Mouse (Mus musculus) adrenal gland, postnatal 36 days (tissue): ENCODE data around the gene Hspa14. TPM values are rescaled to one million over a fixed set of nuclear protein-coding genes. Genes with fewer than 3 reads are reported as not detected.

Experiments used
- total RNA-seq, 2 experiments: library from RNA; stranded (reverse); gene quantifications; 2 replicates each; pipeline ENCODE4 v1.2.3; 2021

Gene Hspa14
- total RNA-seq, 2 experiments from 2014 or later = 35.4 to 43.6 TPM

Other genes starting within 250 kb of the Hspa14 start
- 10 to 100 TPM; 42.4 to 80.1 TPM for gene Nmt2, start 228.6 kb downstream of the Hspa14 start, total RNA-seq
- 10 to 100 TPM; 13.3 to 16.9 TPM for gene Rpp38, start 180.2 kb downstream of the Hspa14 start, total RNA-seq
- gene Acbd7, start 176.6 kb downstream of the Hspa14 start, total RNA-seq = not detected
- gene Olah, start 115.6 kb downstream of the Hspa14 start, total RNA-seq = under 1 TPM in 1 of 2 experiments, not detected in 1; 0.30 TPM
- gene Meig1, start 90.2 kb downstream of the Hspa14 start, total RNA-seq = under 1 TPM in 1 of 2 experiments, not detected in 1; 0.56 TPM
- gene Dclre1c, start 88.7 kb downstream of the Hspa14 start, total RNA-seq = 1 to 10 TPM; 7.0 to 9.1 TPM
- 1 to 10 TPM; 1.8 to 2.5 TPM for gene Suv39h2, start 37.8 kb downstream of the Hspa14 start, total RNA-seq
- 1 to 10 TPM; 2.3 to 2.8 TPM for gene Gm45902, start within 50 bp of the Hspa14 start, total RNA-seq
- gene Cdnf, start 216 bp upstream of the Hspa14 start, total RNA-seq = 1 to 10 TPM; 3.4 to 4.3 TPM
- 10 to 100 TPM; 11.0 to 14.2 TPM for gene Fam107b, start 57.7 kb upstream of the Hspa14 start, total RNA-seq